Mouse (Mus musculus): Measurements from ENCODE around the gene Junb.

GRCm38 (mm10) chr8:84987388-84987787 lies 8.9 kb upstream of the Junb start:
- TF ChIP-seq POLR2A (IDR thresholded peaks at IDR 0.05; ENCODE audit: borderline replicate concordance, low read depth, low read length) = no peak
- no peak for TF ChIP-seq CTCF (IDR thresholded peaks at IDR 0.05; ENCODE audit: low read depth, low read length)

Measured in bone marrow macrophage, adult 2 months (primary cell).